Comparison of ENCODE assay signal across 8 mouse cellular contexts in the genomic region with DNA sequence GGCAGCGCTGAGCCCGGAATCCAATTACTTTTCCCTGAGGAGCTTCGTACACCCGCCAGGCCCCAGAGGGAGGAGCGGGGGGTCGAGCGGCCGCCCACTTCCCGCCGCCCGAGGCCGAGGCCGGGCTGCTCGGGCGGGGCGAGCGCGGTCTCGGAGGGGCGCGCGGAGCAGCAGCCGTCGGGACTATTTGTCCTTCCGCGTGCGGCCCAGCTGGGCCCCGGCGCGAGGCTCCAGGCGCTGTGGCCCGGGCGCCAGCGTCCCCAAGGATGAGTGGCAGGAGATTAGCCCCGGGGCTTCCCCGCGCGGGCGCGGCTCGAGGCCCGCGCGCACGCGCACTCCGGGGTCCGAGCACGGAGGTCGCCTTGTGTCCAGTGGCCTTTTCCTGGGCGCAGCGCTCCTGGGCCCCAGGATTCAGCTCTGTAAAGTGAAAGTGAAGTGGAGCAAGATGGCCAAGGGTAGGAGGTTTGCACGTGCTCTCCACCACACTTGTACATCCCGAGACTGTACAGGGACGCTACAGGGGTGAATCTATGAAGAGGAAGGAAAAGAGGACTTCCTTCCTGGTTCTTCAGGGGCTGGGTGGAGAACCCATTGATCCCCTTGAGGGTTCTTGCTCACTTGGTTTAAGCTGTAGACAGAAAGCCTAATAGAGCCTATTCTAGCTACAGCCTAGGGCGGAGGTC. TPM values are rescaled to one million over a fixed set of nuclear protein-coding genes. Genes with fewer than 3 reads are reported as not detected.
DNase-seq lines count a peak whose midpoint lies in the region; ATAC-seq lines count a peak whose summit lies in the region.

No protein-coding gene starts in this region.

- 1% methylated on average over 56 of the region's 56 CpGs for WGBS in embryonic facial prominence, embryonic 13.5 days

- no peaks in the 10 kb centered on the region for H3K27me3 ChIP-seq in embryonic facial prominence, embryonic 13.5 days

- peak overlapping the region; percentile 66 for H3K4me3 ChIP-seq in embryonic facial prominence, embryonic 13.5 days

- H3K9me3 ChIP-seq in embryonic facial prominence, embryonic 13.5 days: no peaks in the 10 kb centered on the region

- DNase-seq in 416B (ENCODE audit: low read depth) (peak; percentile 75), liver (peak; percentile 83)
- DNase-seq in adrenal gland, postnatal 4 days (ENCODE audit: low spot score in 2 of 2): peak; percentile 68 to 71
- peak; percentile 90 for DNase-seq in heart, adult 8-10 months (ENCODE audit: low spot score)
- DNase-seq in kidney, adult 9 months: peak; percentile 87
- DNase-seq in monocyte, adult 2 months (ENCODE audit: low read depth in 1 of 2, low spot score in 2 of 2): peak; percentile 5 to 49
- DNase-seq in spleen, postnatal 14 days (ENCODE audit: low spot score in 2 of 2): peak; percentile 65 to 74

- no peaks in the 10 kb centered on the region for H3K36me3 ChIP-seq in embryonic facial prominence, embryonic 13.5 days

- peaks cover 18% of the 10 kb centered on the region for H3K4me1 ChIP-seq in embryonic facial prominence, embryonic 13.5 days

- peak overlapping the region; percentile 86 for H3K4me2 ChIP-seq in embryonic facial prominence, embryonic 13.5 days

- peak overlapping the region; percentile 94 for H3K27ac ChIP-seq in embryonic facial prominence, embryonic 13.5 days

- ATAC-seq in embryonic facial prominence, embryonic 13.5 days (ENCODE audit: insufficient number of reproducible peaks, insufficient read depth, low FRiP score, low TSS enrichment, low read depth): peak; percentile 89

- H3K9ac ChIP-seq in embryonic facial prominence, embryonic 13.5 days: peak overlapping the region; percentile 91

RNA-seq across cellular contexts. Expression of a gene that starts 21.6 kb away (rescaled TPM):
- total RNA-seq in adrenal gland, postnatal 4 days (2021): 100 to 1,000 TPM; 120 TPM
- 129 and 143 TPM in 2 replicates for polyA plus RNA-seq in embryonic facial prominence, embryonic 13.5 days (2015; fragmentation: Nextera tagmentation; extraction: Ambion mirVana)
- total RNA-seq in heart, adult 8-10 months (2022): 10 to 100 TPM; 27.1 to 32.1 (median 31.6) TPM

Comparison
In these comparisons a context has a peak if more than half of its experiments do, and no peak if none do; other contexts are left out.
1. Peak in every context shown above with its lines: DNase-seq, ATAC-seq, H3K4me3 ChIP-seq and H3K27ac ChIP-seq.
2. DNase-seq: peak in every context shown above with its lines; median percentile 90 in heart, adult 8-10 months; 87 in kidney, adult 9 months; 83 in liver; 75 in 416B; 70 in adrenal gland, postnatal 4 days; 70 in spleen, postnatal 14 days; 27 in monocyte, adult 2 months.